Mouse (Mus musculus) hindbrain, embryonic 14.5 days (tissue): ENCODE measurements around the gene Tpbg. TPM values are rescaled to one million over a fixed set of nuclear protein-coding genes. Genes with fewer than 3 reads are reported as not detected.
"Not testable (repeated sequence)": the region's sequence is repeated elsewhere in the genome, so short reads cannot be mapped to it uniquely, and the experiment has no call there.

Experiments
- ATAC-seq: fragments of 200-750 bp; cut with Nextera tagmentation; 2 replicates; pipeline ENCODE4 v1.8.0; 2017; ENCODE audit warnings: moderate number of reproducible peaks, mild to moderate bottlenecking, moderate TSS enrichment, moderate library complexity; ENCODE audit not compliant: low FRiP score
- DNase-seq: peaks from one replicate; pipeline ENCODE4 v3.0.0-alpha.2; 2015; ENCODE audit warnings: low spot score
- H3K27ac ChIP-seq: fragments of 300-500 bp; sonication (generic); 2 replicates; pipeline ENCODE4 v1.5.1; 2014; ENCODE audit warnings: mild to moderate bottlenecking, moderate library complexity
- H3K27me3 ChIP-seq: fragments of 300-500 bp; sonication (generic); 2 replicates; pipeline ENCODE4 v1.6.1; 2014; ENCODE audit warnings: mild to moderate bottlenecking, low read length, mixed read lengths; ENCODE audit not compliant: control insufficient read depth, insufficient read depth
- H3K36me3 ChIP-seq: fragments of 300-500 bp; sonication (generic); replicated peaks from 2 replicates; pipeline ENCODE4 v1.6.1; 2014; ENCODE audit not compliant: control insufficient read depth, insufficient read depth
- H3K4me1 ChIP-seq: fragments of 300-500 bp; sonication (generic); replicated peaks from 2 replicates; pipeline ENCODE4 v1.6.1; 2014; ENCODE audit warnings: antibody characterized with exemption, low read length, mixed read lengths; ENCODE audit not compliant: control insufficient read depth, insufficient read depth
- H3K4me2 ChIP-seq: fragments of 300-500 bp; sonication (generic); replicated peaks from 2 replicates; pipeline ENCODE4 v1.6.1; 2014; ENCODE audit warnings: mild to moderate bottlenecking, moderate library complexity
- H3K4me3 ChIP-seq: fragments of 300-500 bp; sonication (generic); replicated peaks from 2 replicates; pipeline ENCODE4 v1.5.1; 2014; ENCODE audit warnings: mild to moderate bottlenecking, low read length
- H3K9ac ChIP-seq: fragments of 300-500 bp; sonication (generic); 2 replicates; pipeline ENCODE4 v1.6.1; 2014
- H3K9me3 ChIP-seq: fragments of 300-500 bp; sonication (generic); 2 replicates; pipeline ENCODE4 v1.6.1; 2016; ENCODE audit warnings: low read length; ENCODE audit not compliant: control insufficient read depth
- WGBS: fragments of 180-500 bp; shearing (Covaris S2); extraction: QIAGEN DNeasy Blood & Tissue Kit; methylation state at CpG from one replicate; pipeline ENCODE4 v1.1.7; 2014; 5-methylcytosine and 5-hydroxymethylcytosine counted together
- polyA plus RNA-seq: library from polyadenylated mRNA; unstranded; fragments of >200 nt; fragmentation: Nextera tagmentation; extraction: Ambion mirVana; gene quantifications from 2 replicates; pipeline ENCODE4 v1.2.1, GENCODE M21; 2014

Gene Tpbg
- polyA plus RNA-seq, result 27.7 and 27.9 TPM in 2 replicates

DNA sequence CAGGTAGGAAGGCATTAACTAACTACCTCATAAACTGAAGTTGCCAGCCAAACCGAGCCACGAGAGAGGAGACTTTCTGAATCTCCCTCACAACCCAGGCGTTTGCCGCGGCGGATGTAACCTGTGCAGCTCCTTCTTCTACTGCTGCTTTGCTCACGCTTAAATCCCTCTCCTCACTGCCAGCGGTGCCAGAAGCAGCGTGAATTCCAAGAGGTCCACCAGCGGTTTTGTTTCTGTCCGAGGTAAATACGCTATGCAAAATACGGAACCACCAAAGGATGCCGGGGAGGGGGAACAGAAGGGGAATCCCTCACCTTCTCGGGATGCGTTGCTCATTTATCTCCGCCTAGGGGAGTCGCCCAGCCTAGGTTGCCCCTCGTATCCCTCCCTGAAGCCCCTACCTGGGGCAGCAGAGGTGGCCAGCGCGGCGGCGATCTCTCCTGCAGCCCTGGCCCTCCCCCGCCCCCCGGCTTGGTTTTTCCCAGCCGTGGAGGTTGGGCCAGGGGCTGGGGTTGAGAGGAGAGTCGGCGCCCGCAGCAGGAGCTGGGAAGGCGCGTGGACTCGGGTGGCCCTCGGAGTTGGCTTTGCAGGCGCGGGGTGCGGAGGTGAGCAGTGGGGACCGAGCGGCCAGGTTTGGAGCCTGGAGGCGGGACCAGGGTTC is at the start of gene Tpbg:
Tpbg (plus strand) TSS at position 30 of the 661 bp plus-strand sequence.
- under 1% methylated on average over 39 of the region's 39 CpGs for WGBS
- Histone ChIP-seq H3K27ac (peak within 1 kb of the TSS; percentile 86), H3K9me3 (no peaks in the 10 kb centered on the region), H3K9ac (peak within 1 kb of the TSS; percentile 71), H3K27me3 (no peaks in the 10 kb centered on the region), H3K4me3 (peak within 1 kb of the TSS; percentile 72), H3K36me3 (no peaks in the 10 kb centered on the region), H3K4me1 (peaks cover 11% of the 10 kb centered on the region), H3K4me2 (peak within 1 kb of the TSS; percentile 93)
- DNase-seq (peak; percentile 64), ATAC-seq (peak; percentile 82)

GRCm38 (mm10) chr9:85801986-85802385 is 40.2 kb upstream of the Tpbg start:
- H3K9ac ChIP-seq, H3K9me3 ChIP-seq, DNase-seq, H3K4me2 ChIP-seq, H3K27ac ChIP-seq, H3K27me3 ChIP-seq, H3K4me1 ChIP-seq, H3K4me3 ChIP-seq, ATAC-seq, H3K36me3 ChIP-seq: not testable (repeated sequence)
- WGBS, result 87% methylated on average over 2 of the region's 2 CpGs

DNA sequence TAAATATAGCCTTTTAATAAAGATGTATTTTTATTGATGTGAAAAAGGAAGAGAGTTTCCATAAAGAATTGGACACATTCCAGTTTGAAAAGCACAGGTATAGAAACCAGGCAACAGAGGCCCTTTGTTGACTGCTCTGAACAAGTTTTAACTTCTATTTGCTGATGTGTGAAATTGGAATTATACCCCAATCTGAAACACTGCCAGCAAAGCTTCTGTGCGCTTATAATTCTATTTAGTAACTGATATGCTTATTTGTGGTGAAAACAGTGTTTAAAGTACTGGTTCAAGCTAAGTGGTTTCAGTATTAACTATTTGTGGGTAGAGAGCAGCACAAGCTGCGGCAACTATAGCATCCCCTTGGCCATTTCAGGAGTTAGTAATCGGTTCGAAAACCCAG is 39.6 kb upstream of the Tpbg start:
- no peaks in the 10 kb centered on the region for H3K4me1 ChIP-seq
- H3K36me3 ChIP-seq, result no peaks in the 10 kb centered on the region
- no peak overlapping the region for H3K9ac ChIP-seq
- no peaks in the 10 kb centered on the region for H3K27me3 ChIP-seq
- DNase-seq, result no peak
- no peak overlapping the region for H3K27ac ChIP-seq
- no peak overlapping the region for H3K4me2 ChIP-seq
- ATAC-seq, result no peak
- no peak overlapping the region for H3K4me3 ChIP-seq
- 64% methylated on average over 4 of the region's 4 CpGs for WGBS
- H3K9me3 ChIP-seq, result no peaks in the 10 kb centered on the region

GRCm38 (mm10) chr9:85806411-85806810 is 35.8 kb upstream of the Tpbg start:
- Histone ChIP-seq H3K4me2 (no peak overlapping the region), H3K9me3 (no peaks in the 10 kb centered on the region), H3K27me3 (no peaks in the 10 kb centered on the region), H3K36me3 (no peaks in the 10 kb centered on the region), H3K27ac (no peak overlapping the region), H3K4me3 (no peak overlapping the region), H3K9ac (no peak overlapping the region), H3K4me1 (no peaks in the 10 kb centered on the region)
- DNase-seq, result no peak
- no peak for ATAC-seq
- 71% methylated on average over 6 of the region's 6 CpGs for WGBS

DNA sequence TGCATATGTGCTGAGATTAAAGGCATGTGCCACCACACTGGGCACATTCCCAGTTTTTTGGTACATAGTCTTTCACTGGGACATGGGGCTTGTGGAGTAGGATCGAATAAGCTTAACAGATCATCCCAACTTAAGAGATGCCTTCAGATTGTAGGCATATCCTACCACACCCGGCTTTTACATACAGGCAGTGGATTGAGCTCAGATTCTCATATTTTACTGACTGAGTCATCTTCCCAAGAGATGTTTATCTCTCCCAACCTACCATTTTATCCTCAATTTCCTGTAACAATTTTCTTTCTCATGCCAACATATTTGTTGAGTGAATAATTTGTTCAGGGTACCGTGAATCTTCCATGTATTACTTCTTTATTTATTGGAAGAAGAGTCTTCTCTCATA is 32.9 kb upstream of the Tpbg start:
- Histone ChIP-seq H3K4me3 (no peak overlapping the region), H3K9ac (no peak overlapping the region), H3K27ac (no peak overlapping the region), H3K9me3 (no peaks in the 10 kb centered on the region), H3K4me1 (no peaks in the 10 kb centered on the region), H3K4me2 (no peak overlapping the region), H3K36me3 (no peaks in the 10 kb centered on the region), H3K27me3 (no peaks in the 10 kb centered on the region)
- DNase-seq (no peak), ATAC-seq (no peak)
- 92% methylated on average over 3 of the region's 3 CpGs for WGBS

GRCm38 (mm10) chr9:85820829-85821228 is 21.4 kb upstream of the Tpbg start:
- Histone ChIP-seq H3K4me3 (no peak overlapping the region), H3K9me3 (no peaks in the 10 kb centered on the region), H3K36me3 (no peaks in the 10 kb centered on the region), H3K4me1 (no peaks in the 10 kb centered on the region), H3K9ac (no peak overlapping the region), H3K4me2 (no peak overlapping the region), H3K27ac (no peak overlapping the region), H3K27me3 (no peaks in the 10 kb centered on the region)
- no peak for ATAC-seq
- no peak for DNase-seq
- 81% methylated on average over 11 of the region's 11 CpGs for WGBS

DNA sequence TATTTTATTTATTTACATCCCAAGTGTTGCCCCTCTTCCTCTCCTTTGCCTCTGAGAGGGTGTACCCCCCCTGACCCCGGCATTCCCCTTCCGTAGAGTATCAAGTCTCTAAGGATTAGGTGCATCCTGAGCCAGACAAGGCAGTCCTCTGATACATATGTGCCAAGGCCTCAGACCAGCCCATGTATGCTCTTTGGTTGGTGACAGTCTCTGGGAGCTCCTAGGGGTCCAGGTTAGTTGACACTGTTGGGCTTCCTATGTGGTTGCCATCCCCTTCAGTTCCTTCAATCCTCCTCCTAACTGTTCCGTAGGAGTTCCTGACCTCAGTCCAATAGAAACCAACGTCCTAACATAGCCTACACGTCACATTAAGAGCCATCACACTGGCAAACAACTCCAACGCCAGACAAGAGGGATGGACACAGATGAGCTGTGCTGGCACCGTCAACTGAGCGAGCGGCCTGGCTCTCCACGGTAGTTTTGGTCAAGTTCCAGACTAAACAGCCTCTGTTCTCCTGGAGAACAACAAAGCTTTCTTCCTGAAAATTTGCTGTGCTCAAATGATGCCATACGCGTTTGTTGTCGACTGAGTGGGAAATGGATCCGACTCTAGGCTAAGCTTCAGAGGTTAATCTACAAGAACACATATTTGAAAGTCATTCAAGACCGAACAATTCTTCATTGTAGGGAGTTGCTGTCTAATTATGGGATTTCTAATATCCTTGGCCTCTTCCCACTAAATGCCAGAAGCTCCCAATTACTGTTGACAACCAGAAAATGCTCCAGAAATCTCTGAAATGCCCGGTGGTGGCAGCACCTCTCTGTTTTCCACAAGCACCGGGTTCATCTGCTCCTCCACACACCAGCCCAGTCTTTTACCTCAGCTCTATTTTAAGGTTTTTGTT is 6.4 kb upstream of the Tpbg start:
- Histone ChIP-seq H3K27me3 (no peaks in the 10 kb centered on the region), H3K9me3 (no peaks in the 10 kb centered on the region), H3K4me2 (no peak overlapping the region), H3K9ac (no peak overlapping the region), H3K36me3 (no peaks in the 10 kb centered on the region), H3K4me3 (no peak overlapping the region), H3K4me1 (no peaks in the 10 kb centered on the region), H3K27ac (no peak overlapping the region)
- 0 out of 2 replicates have a peak, but pooled peaks have one; percentile 40 for ATAC-seq
- DNase-seq, result peak; percentile 38
- WGBS, result 71% methylated on average over 17 of the region's 17 CpGs

- Histone ChIP-seq H3K36me3 (no peaks in the 10 kb centered on the region), H3K27ac (no peak overlapping the region), H3K4me2 (no peak overlapping the region), H3K27me3 (no peaks in the 10 kb centered on the region), H3K9me3 (no peaks in the 10 kb centered on the region), H3K9ac (no peak overlapping the region), H3K4me3 (no peak overlapping the region), H3K4me1 (peaks cover 4% of the 10 kb centered on the region)
- ATAC-seq (no peak), DNase-seq (no peak)
- 33% methylated on average over 3 of the region's 3 CpGs for WGBS
Measured at GRCm38 (mm10) chr9:85839626-85840025, 2.6 kb upstream of the Tpbg start.

- H3K9ac ChIP-seq, result 0 out of 2 replicates have a peak overlapping the region, but pooled peaks have one; percentile 71
- no peak for DNase-seq
- no peak overlapping the region for H3K27ac ChIP-seq
- H3K4me3 ChIP-seq, result peak overlapping the region; percentile 72
- no peaks in the 10 kb centered on the region for H3K9me3 ChIP-seq
- H3K4me1 ChIP-seq, result peaks cover 11% of the 10 kb centered on the region
- no peak for ATAC-seq
- peak overlapping the region; percentile 93 for H3K4me2 ChIP-seq
- H3K36me3 ChIP-seq, result no peaks in the 10 kb centered on the region
- no peaks in the 10 kb centered on the region for H3K27me3 ChIP-seq
- WGBS, result under 1% methylated on average over 16 of the region's 16 CpGs
Measured at GRCm38 (mm10) chr9:85841891-85842290, 289 bp upstream of the Tpbg start.
